Mouse (Mus musculus): ENCODE measurements around the gene Kcnq5. TPM values are rescaled to one million over a fixed set of nuclear protein-coding genes. Genes with fewer than 3 reads are reported as not detected.

Gene Kcnq5
- polyA plus RNA-seq, 1 experiment from 2014 or later, result 0.61 TPM

GRCm38 (mm10) chr1:21896067-21896719 lies 65.5 kb downstream of the Kcnq5 start:
- Histone ChIP-seq H3K4me1 (ENCODE audit: control insufficient read depth, insufficient read depth, low read length) (no peaks in the 10 kb centered on the region), H3K9ac (ENCODE audit: low read length) (no peak overlapping the region), H3K27me3 (ENCODE audit: control insufficient read depth, insufficient read depth, low read length) (no peaks in the 10 kb centered on the region), H3K4me2 (ENCODE audit: low read depth, severe bottlenecking) (no peak overlapping the region), H3K36me3 (ENCODE audit: control insufficient read depth, insufficient read depth, low read length) (no peaks in the 10 kb centered on the region), H3K4me3 (ENCODE audit: low read depth, low read length) (no peak overlapping the region), H3K27ac (replicated peaks; ENCODE audit: low read depth, low read length) (no peak overlapping the region), H3K9me3 (ENCODE audit: control insufficient read depth, low read length) (no peaks in the 10 kb centered on the region)
- DNase-seq (ENCODE audit: low spot score) (no peak), ATAC-seq (ENCODE audit: insufficient number of reproducible peaks, low FRiP score, low TSS enrichment, low read depth) (no peak)
- WGBS, result 81% methylated on average over 5 of the region's 5 CpGs

GRCm38 (mm10) chr1:21883747-21884146 lies 78.0 kb downstream of the Kcnq5 start:
- Histone ChIP-seq H3K9me3 (ENCODE audit: control insufficient read depth, low read length) (no peaks in the 10 kb centered on the region), H3K36me3 (ENCODE audit: control insufficient read depth, insufficient read depth, low read length) (no peaks in the 10 kb centered on the region), H3K9ac (ENCODE audit: low read length) (no peak overlapping the region), H3K27ac (replicated peaks; ENCODE audit: low read depth, low read length) (no peak overlapping the region), H3K27me3 (ENCODE audit: control insufficient read depth, insufficient read depth, low read length) (no peaks in the 10 kb centered on the region), H3K4me3 (ENCODE audit: low read depth, low read length) (no peak overlapping the region), H3K4me2 (ENCODE audit: low read depth, severe bottlenecking) (no peak overlapping the region), H3K4me1 (ENCODE audit: control insufficient read depth, insufficient read depth, low read length) (no peaks in the 10 kb centered on the region)
- ATAC-seq (ENCODE audit: insufficient number of reproducible peaks, low FRiP score, low TSS enrichment, low read depth) (no peak), DNase-seq (ENCODE audit: low spot score) (no peak)
- WGBS, result 76% methylated on average over 3 of the region's 3 CpGs

- H3K4me3 ChIP-seq (ENCODE audit: low read depth, low read length), result no peak overlapping the region
- DNase-seq (ENCODE audit: low spot score), result no peak
- no peaks in the 10 kb centered on the region for H3K4me1 ChIP-seq (ENCODE audit: control insufficient read depth, insufficient read depth, low read length)
- no peak overlapping the region for H3K4me2 ChIP-seq (ENCODE audit: low read depth, severe bottlenecking)
- WGBS, result 45% methylated on average over 4 of the region's 4 CpGs
- ATAC-seq (ENCODE audit: insufficient number of reproducible peaks, low FRiP score, low TSS enrichment, low read depth), result no peak
- no peaks in the 10 kb centered on the region for H3K9me3 ChIP-seq (ENCODE audit: control insufficient read depth, low read length)
- no peak overlapping the region for H3K9ac ChIP-seq (ENCODE audit: low read length)
- no peaks in the 10 kb centered on the region for H3K36me3 ChIP-seq (ENCODE audit: control insufficient read depth, insufficient read depth, low read length)
- H3K27me3 ChIP-seq (ENCODE audit: control insufficient read depth, insufficient read depth, low read length), result no peaks in the 10 kb centered on the region
- H3K27ac ChIP-seq (replicated peaks; ENCODE audit: low read depth, low read length), result no peak overlapping the region
Observed at GRCm38 (mm10) chr1:21870889-21871288, 90.9 kb downstream of the Kcnq5 start.

GRCm38 (mm10) chr1:21868484-21868883 lies 93.3 kb downstream of the Kcnq5 start:
- H3K4me2 ChIP-seq (ENCODE audit: low read depth, severe bottlenecking), result no peak overlapping the region
- no peaks in the 10 kb centered on the region for H3K27me3 ChIP-seq (ENCODE audit: control insufficient read depth, insufficient read depth, low read length)
- H3K27ac ChIP-seq (replicated peaks; ENCODE audit: low read depth, low read length), result no peak overlapping the region
- ATAC-seq (ENCODE audit: insufficient number of reproducible peaks, low FRiP score, low TSS enrichment, low read depth) (no peak), DNase-seq (ENCODE audit: low spot score) (no peak)
- no peak overlapping the region for H3K9ac ChIP-seq (ENCODE audit: low read length)
- H3K4me1 ChIP-seq (ENCODE audit: control insufficient read depth, insufficient read depth, low read length), result no peaks in the 10 kb centered on the region
- 71% methylated on average over 1 of the region's 1 CpGs for WGBS
- H3K36me3 ChIP-seq (ENCODE audit: control insufficient read depth, insufficient read depth, low read length), result no peaks in the 10 kb centered on the region
- no peaks in the 10 kb centered on the region for H3K9me3 ChIP-seq (ENCODE audit: control insufficient read depth, low read length)
- H3K4me3 ChIP-seq (ENCODE audit: low read depth, low read length), result no peak overlapping the region

- WGBS, result 85% methylated on average over 3 of the region's 3 CpGs
- ATAC-seq (ENCODE audit: insufficient number of reproducible peaks, low FRiP score, low TSS enrichment, low read depth) (no peak), DNase-seq (ENCODE audit: low spot score) (no peak)
- no peak overlapping the region for H3K4me2 ChIP-seq (ENCODE audit: low read depth, severe bottlenecking)
- H3K9me3 ChIP-seq (ENCODE audit: control insufficient read depth, low read length), result no peaks in the 10 kb centered on the region
- H3K4me1 ChIP-seq (ENCODE audit: control insufficient read depth, insufficient read depth, low read length), result no peaks in the 10 kb centered on the region
- no peak overlapping the region for H3K27ac ChIP-seq (replicated peaks; ENCODE audit: low read depth, low read length)
- no peak overlapping the region for H3K4me3 ChIP-seq (ENCODE audit: low read depth, low read length)
- no peak overlapping the region for H3K9ac ChIP-seq (ENCODE audit: low read length)
- H3K36me3 ChIP-seq (ENCODE audit: control insufficient read depth, insufficient read depth, low read length), result no peaks in the 10 kb centered on the region
- H3K27me3 ChIP-seq (ENCODE audit: control insufficient read depth, insufficient read depth, low read length), result no peaks in the 10 kb centered on the region
Observed at GRCm38 (mm10) chr1:21856399-21856798, 105.3 kb downstream of the Kcnq5 start.

GRCm38 (mm10) chr1:21838534-21838933 lies 123.2 kb downstream of the Kcnq5 start:
- DNase-seq (ENCODE audit: low spot score) (no peak), ATAC-seq (ENCODE audit: insufficient number of reproducible peaks, low FRiP score, low TSS enrichment, low read depth) (no peak)
- WGBS, result 59% methylated on average over 3 of the region's 3 CpGs
- Histone ChIP-seq H3K36me3 (ENCODE audit: control insufficient read depth, insufficient read depth, low read length) (no peaks in the 10 kb centered on the region), H3K4me1 (ENCODE audit: control insufficient read depth, insufficient read depth, low read length) (no peaks in the 10 kb centered on the region), H3K9ac (ENCODE audit: low read length) (no peak overlapping the region), H3K27me3 (ENCODE audit: control insufficient read depth, insufficient read depth, low read length) (no peaks in the 10 kb centered on the region), H3K9me3 (ENCODE audit: control insufficient read depth, low read length) (no peaks in the 10 kb centered on the region), H3K4me2 (ENCODE audit: low read depth, severe bottlenecking) (no peak overlapping the region), H3K4me3 (ENCODE audit: low read depth, low read length) (no peak overlapping the region), H3K27ac (replicated peaks; ENCODE audit: low read depth, low read length) (no peak overlapping the region)

GRCm38 (mm10) chr1:21837387-21837786 lies 124.4 kb downstream of the Kcnq5 start:
- 89% methylated on average over 2 of the region's 2 CpGs for WGBS
- no peak for DNase-seq (ENCODE audit: low spot score)

GRCm38 (mm10) chr1:21836337-21836736 lies 125.4 kb downstream of the Kcnq5 start:
- DNase-seq (ENCODE audit: low spot score) (peak; percentile 29), ATAC-seq (ENCODE audit: insufficient number of reproducible peaks, low FRiP score, low TSS enrichment, low read depth) (no peak)
- Histone ChIP-seq H3K4me1 (ENCODE audit: control insufficient read depth, insufficient read depth, low read length) (no peaks in the 10 kb centered on the region), H3K27ac (replicated peaks; ENCODE audit: low read depth, low read length) (no peak overlapping the region), H3K9me3 (ENCODE audit: control insufficient read depth, low read length) (no peaks in the 10 kb centered on the region), H3K27me3 (ENCODE audit: control insufficient read depth, insufficient read depth, low read length) (no peaks in the 10 kb centered on the region), H3K9ac (ENCODE audit: low read length) (no peak overlapping the region), H3K4me2 (ENCODE audit: low read depth, severe bottlenecking) (no peak overlapping the region), H3K4me3 (ENCODE audit: low read depth, low read length) (no peak overlapping the region), H3K36me3 (ENCODE audit: control insufficient read depth, insufficient read depth, low read length) (no peaks in the 10 kb centered on the region)
- 50% methylated on average over 3 of the region's 3 CpGs for WGBS

More at GRCm38 (mm10) chr1:21837387-21837786, 124.4 kb downstream of the Kcnq5 start:
- H3K9ac ChIP-seq (ENCODE audit: low read length), result no peak overlapping the region
- no peak overlapping the region for H3K27ac ChIP-seq (replicated peaks; ENCODE audit: low read depth, low read length)
- H3K4me3 ChIP-seq (ENCODE audit: low read depth, low read length), result no peak overlapping the region
- no peak overlapping the region for H3K4me2 ChIP-seq (ENCODE audit: low read depth, severe bottlenecking)
- H3K27me3 ChIP-seq (ENCODE audit: control insufficient read depth, insufficient read depth, low read length), result no peaks in the 10 kb centered on the region
- no peaks in the 10 kb centered on the region for H3K9me3 ChIP-seq (ENCODE audit: control insufficient read depth, low read length)
- H3K36me3 ChIP-seq (ENCODE audit: control insufficient read depth, insufficient read depth, low read length), result no peaks in the 10 kb centered on the region
- no peaks in the 10 kb centered on the region for H3K4me1 ChIP-seq (ENCODE audit: control insufficient read depth, insufficient read depth, low read length)
- ATAC-seq (ENCODE audit: insufficient number of reproducible peaks, low FRiP score, low TSS enrichment, low read depth), result no peak

- H3K4me1 ChIP-seq (ENCODE audit: control insufficient read depth, insufficient read depth, low read length), result no peaks in the 10 kb centered on the region
- WGBS, result 83% methylated on average over 6 of the region's 6 CpGs
- H3K9ac ChIP-seq (ENCODE audit: low read length), result no peak overlapping the region
- H3K27me3 ChIP-seq (ENCODE audit: control insufficient read depth, insufficient read depth, low read length), result no peaks in the 10 kb centered on the region
- ATAC-seq (ENCODE audit: insufficient number of reproducible peaks, low FRiP score, low TSS enrichment, low read depth) (no peak), DNase-seq (ENCODE audit: low spot score) (no peak)
- H3K9me3 ChIP-seq (ENCODE audit: control insufficient read depth, low read length), result no peaks in the 10 kb centered on the region
- H3K36me3 ChIP-seq (ENCODE audit: control insufficient read depth, insufficient read depth, low read length), result no peaks in the 10 kb centered on the region
- H3K4me2 ChIP-seq (ENCODE audit: low read depth, severe bottlenecking), result no peak overlapping the region
- no peak overlapping the region for H3K4me3 ChIP-seq (ENCODE audit: low read depth, low read length)
- no peak overlapping the region for H3K27ac ChIP-seq (replicated peaks; ENCODE audit: low read depth, low read length)
Observed at GRCm38 (mm10) chr1:21829909-21830455, 131.8 kb downstream of the Kcnq5 start.

All from limb, embryonic 11.5 days (tissue).